9 mouse cellular contexts compared by ENCODE assay signal in the genomic region with DNA sequence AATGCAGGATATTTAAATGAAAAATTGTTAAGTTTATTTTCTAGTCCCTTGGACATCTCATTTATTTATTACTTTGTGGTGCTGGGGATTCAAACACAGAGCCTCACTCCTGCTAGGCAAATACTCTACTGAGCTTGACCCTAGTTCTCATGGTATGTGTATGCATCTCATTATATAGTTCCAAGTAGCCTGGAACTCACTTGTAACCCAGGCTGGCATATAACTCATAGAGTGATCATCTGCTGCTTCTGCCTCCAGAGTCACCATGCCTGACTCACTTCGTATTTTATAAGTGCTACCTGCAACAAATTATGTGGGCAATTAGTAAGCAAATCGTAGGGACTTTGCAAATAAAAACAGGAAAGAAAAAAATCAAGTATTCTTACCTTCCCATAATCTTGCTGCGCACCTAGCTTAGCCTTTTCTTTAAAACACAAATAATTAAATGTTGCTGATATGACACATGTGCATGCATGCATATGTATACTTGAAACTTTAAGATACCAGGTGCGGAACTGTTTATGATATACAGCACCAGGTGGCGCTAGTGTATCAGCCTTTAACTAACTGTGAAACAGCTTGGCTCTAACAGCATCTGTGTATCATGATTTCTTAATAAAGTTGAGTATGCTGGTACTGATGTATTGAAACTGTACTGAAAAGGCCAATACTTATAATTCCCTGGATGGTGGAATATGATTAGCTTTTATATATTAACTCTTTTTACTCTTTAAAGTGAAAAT. TPM values are rescaled to one million over a fixed set of nuclear protein-coding genes. Genes with fewer than 3 reads are reported as not detected.
DNase-seq lines count a peak whose midpoint lies in the region; ATAC-seq and TF ChIP-seq lines count a peak whose summit lies in the region.
"Had no signal": no experiment of that assay in that cellular context is flagged by ENCODE, and none has a peak within 500 bp of the region (broad histone marks: within the 10 kb centered on the region; RNA-seq: fewer than 3 reads in every experiment).

No protein-coding gene starts in this region.

- no peaks in the 10 kb centered on the region for H3K27me3 ChIP-seq in kidney, adult 2 months (replicated peaks; ENCODE audit: control insufficient read depth, insufficient read depth, low read length)
- H3K27me3 ChIP-seq in midbrain, embryonic 15.5 days (replicated peaks) = no peaks in the 10 kb centered on the region

- DNase-seq in urinary bladder, postnatal 14 days (ENCODE audit: low spot score) = peak; percentile 67
- DNase-seq in urinary bladder, adult 2 months (ENCODE audit: low spot score) = no peak
- DNase-seq in cerebellum, adult 9-10 months = peak; percentile 83
- peak; percentile 26 to 50 for DNase-seq in frontal cortex, postnatal 25 days (ENCODE audit: low spot score in 2 of 2)
- DNase-seq in kidney, adult 2 months = peak; percentile 83
- DNase-seq in left cerebral cortex, postnatal 4 days = peak; percentile 52
- peak; percentile 63 to 80 for DNase-seq in spleen, postnatal 4 days (ENCODE audit: low spot score in 2 of 2)

- peak; percentile 54 for TF ChIP-seq CTCF in kidney, adult 2 months (conservative IDR thresholded peaks at IDR 0.05; ENCODE audit: insufficient read depth, insufficient read length, low read depth, low read length)

- H3K9ac ChIP-seq in midbrain, embryonic 15.5 days = no peak overlapping the region

- H3K9me3 ChIP-seq in midbrain, embryonic 15.5 days = no peaks in the 10 kb centered on the region

- intact Hi-C loops in left cerebral cortex, postnatal 4 days (cut with DNase I) = loop anchor here (5.0 kb wide), 1 partner anchor 36 kb away; no protein-coding TSS in a partner anchor

- peak; percentile 50; the same call in 1 of the 2 replicates for ATAC-seq in midbrain, embryonic 15.5 days (replicated peaks)

- WGBS in kidney, adult 2 months = 36% methylated on average over 5 of the region's 5 CpGs
- WGBS in midbrain, embryonic 15.5 days = 38% methylated on average over 5 of the region's 5 CpGs

- H3K4me2 ChIP-seq in midbrain, embryonic 15.5 days = no peak overlapping the region

- H3K27ac ChIP-seq in kidney, adult 2 months (ENCODE audit: insufficient read depth, low read depth, low read length) = no peak overlapping the region
- no peak overlapping the region for H3K27ac ChIP-seq in midbrain, embryonic 15.5 days

- H3K4me1 ChIP-seq in kidney, adult 2 months (ENCODE audit: control insufficient read depth, insufficient read depth, low read length) = no peaks in the 10 kb centered on the region
- no peaks in the 10 kb centered on the region for H3K4me1 ChIP-seq in midbrain, embryonic 15.5 days

- no peak for TF ChIP-seq POLR2A in kidney, adult 2 months (IDR thresholded peaks at IDR 0.05; ENCODE audit: low read depth, low read length)

- H3K36me3 ChIP-seq in kidney, adult 2 months (ENCODE audit: control insufficient read depth, insufficient read depth, low read length) = no peaks in the 10 kb centered on the region
- no peaks in the 10 kb centered on the region for H3K36me3 ChIP-seq in midbrain, embryonic 15.5 days (replicated peaks)

- H3K4me3 ChIP-seq in kidney, adult 2 months (ENCODE audit: insufficient read depth, low read depth, low read length) = no peak overlapping the region
- H3K4me3 ChIP-seq in midbrain, embryonic 15.5 days = no peak overlapping the region

RNA-seq across cellular contexts. Expression of a gene that starts 15.1 kb away (rescaled TPM):
- not detected in 2 replicates for polyA plus RNA-seq in urinary bladder, adult 2 months (2012; rRNA removed)
- not detected in 2 replicates for polyA plus RNA-seq in kidney, adult 2 months (2012; rRNA removed)
- total RNA-seq in left cerebral cortex, postnatal 4 days (2021) = not detected
- polyA plus RNA-seq in midbrain, embryonic 15.5 days (2015; fragmentation: Nextera tagmentation; extraction: Ambion mirVana) = not detected in 2 replicates
- polyA plus RNA-seq: small intestine, adult 2 months had no signal

RNA-seq across cellular contexts. Expression of a gene that starts 19.0 kb away (rescaled TPM):
- 0.28 and 0.41 TPM in 2 replicates for polyA plus RNA-seq in urinary bladder, adult 2 months (2012; rRNA removed)
- polyA plus RNA-seq in kidney, adult 2 months (2012; rRNA removed) = not detected in 2 replicates
- under 1 TPM in 1 of 2 experiments, not detected in 1; 0.24 TPM for total RNA-seq in left cerebral cortex, postnatal 4 days (2021)
- 0.11 TPM in 1 of 2 replicates, not detected in the other for polyA plus RNA-seq in midbrain, embryonic 15.5 days (2015; fragmentation: Nextera tagmentation; extraction: Ambion mirVana)
- polyA plus RNA-seq: small intestine, adult 2 months had no signal

RNA-seq across cellular contexts. Expression of a gene that starts 23.4 kb away (rescaled TPM):
- not detected in 2 replicates for polyA plus RNA-seq in urinary bladder, adult 2 months (2012; rRNA removed)
- polyA plus RNA-seq in kidney, adult 2 months (2012; rRNA removed) = not detected in 2 replicates
- total RNA-seq in left cerebral cortex, postnatal 4 days (2021) = not detected
- not detected in 2 replicates for polyA plus RNA-seq in midbrain, embryonic 15.5 days (2015; fragmentation: Nextera tagmentation; extraction: Ambion mirVana)
- polyA plus RNA-seq: small intestine, adult 2 months had no signal

RNA-seq across cellular contexts. Expression of a gene that starts 30.9 kb away (rescaled TPM):
- 0.32 TPM in 1 of 2 replicates, not detected in the other for polyA plus RNA-seq in urinary bladder, adult 2 months (2012; rRNA removed)
- polyA plus RNA-seq in kidney, adult 2 months (2012; rRNA removed) = not detected in 2 replicates
- total RNA-seq in left cerebral cortex, postnatal 4 days (2021) = not detected
- not detected in 2 replicates for polyA plus RNA-seq in midbrain, embryonic 15.5 days (2015; fragmentation: Nextera tagmentation; extraction: Ambion mirVana)
- polyA plus RNA-seq: small intestine, adult 2 months had no signal

RNA-seq across cellular contexts. Expression of a gene that starts 47.7 kb away (rescaled TPM):
- polyA plus RNA-seq in urinary bladder, adult 2 months (2012; rRNA removed) = 0.06 TPM in 1 of 2 replicates, not detected in the other
- polyA plus RNA-seq in kidney, adult 2 months (2012; rRNA removed) = not detected in 2 replicates
- not detected for total RNA-seq in left cerebral cortex, postnatal 4 days (2021)
- polyA plus RNA-seq in midbrain, embryonic 15.5 days (2015; fragmentation: Nextera tagmentation; extraction: Ambion mirVana) = 0.08 and 0.09 TPM in 2 replicates
- polyA plus RNA-seq: small intestine, adult 2 months had no signal
